Mouse (Mus musculus): ENCODE measurements at regions not wholly inside any gene's neighbourhood (a gene's known extent, or its start where the extent isn't known, plus 50 kb on each side); places are given as distances from the start of the nearest gene placed in this dataset.

DNA sequence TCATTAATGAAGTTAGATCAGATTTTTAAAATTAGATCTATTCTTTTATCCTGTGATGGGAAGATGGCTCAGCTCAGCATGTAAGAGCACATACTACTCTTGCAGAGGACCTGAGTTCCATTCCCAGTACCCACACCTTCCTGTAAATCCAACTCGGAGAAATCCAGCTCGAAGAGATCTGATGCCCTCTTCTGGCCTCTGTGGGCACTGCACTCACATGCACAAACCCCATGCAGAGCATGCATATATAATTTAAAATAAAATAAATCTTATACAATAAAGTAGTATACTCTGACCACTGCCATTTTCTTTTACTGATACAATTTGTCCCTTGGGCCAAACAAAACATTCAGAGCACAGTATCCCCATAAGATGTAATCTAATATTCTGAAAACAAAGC lies 245.2 kb downstream of the Prdm2 start:
- DNase-seq (ENCODE audit: inconsistent age in 2 of 2, low spot score in 1 of 2): no peak

- no peak for DNase-seq (ENCODE audit: inconsistent age in 2 of 2, low spot score in 1 of 2)
These were observed 255.9 kb downstream of the Prdm2 start for GRCm38 (mm10) chr4:142956832-142957429.

DNA sequence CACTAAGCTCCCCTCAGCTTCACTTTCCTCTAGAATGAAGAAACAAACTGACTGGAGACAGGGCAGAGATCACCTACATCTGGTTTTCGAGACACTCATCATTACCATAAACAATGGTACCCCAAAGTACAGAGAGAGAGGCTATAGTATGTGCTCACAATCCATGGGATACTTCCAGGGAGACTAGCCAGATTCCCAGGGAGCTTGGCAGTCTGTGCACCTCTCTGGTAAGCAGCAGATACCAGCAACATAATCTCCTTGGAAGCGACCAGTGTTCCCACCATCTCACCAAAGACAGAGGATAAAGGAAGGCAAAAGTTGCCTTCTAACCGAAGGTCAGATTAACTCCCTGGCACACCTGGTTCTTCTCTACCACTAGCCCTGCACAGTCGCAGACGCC lies 256.4 kb downstream of the Prdm2 start:
- no peak for DNase-seq (ENCODE audit: inconsistent age in 2 of 2, low spot score in 1 of 2)

DNA sequence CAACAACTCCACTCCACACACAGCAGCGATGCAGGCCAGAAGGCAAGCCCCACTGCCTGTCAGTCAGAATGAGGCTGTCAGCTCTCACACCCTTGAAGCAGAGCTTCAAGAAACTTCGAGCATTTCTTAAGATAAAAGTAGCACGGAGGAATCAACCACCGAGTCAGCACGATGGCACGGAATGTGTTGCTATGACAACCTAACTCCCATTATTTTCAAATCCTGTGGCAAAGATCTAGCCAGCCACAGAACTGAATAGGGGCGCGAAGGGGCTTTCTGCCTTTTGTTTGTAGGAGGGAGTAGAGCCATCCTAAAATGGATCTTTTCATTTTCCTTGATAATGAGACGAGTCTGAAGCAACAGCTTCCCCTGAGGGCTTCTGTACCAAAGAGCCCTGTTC lies 259.1 kb downstream of the Prdm2 start:
- no peak for DNase-seq (ENCODE audit: inconsistent age in 2 of 2, low spot score in 1 of 2)

DNA sequence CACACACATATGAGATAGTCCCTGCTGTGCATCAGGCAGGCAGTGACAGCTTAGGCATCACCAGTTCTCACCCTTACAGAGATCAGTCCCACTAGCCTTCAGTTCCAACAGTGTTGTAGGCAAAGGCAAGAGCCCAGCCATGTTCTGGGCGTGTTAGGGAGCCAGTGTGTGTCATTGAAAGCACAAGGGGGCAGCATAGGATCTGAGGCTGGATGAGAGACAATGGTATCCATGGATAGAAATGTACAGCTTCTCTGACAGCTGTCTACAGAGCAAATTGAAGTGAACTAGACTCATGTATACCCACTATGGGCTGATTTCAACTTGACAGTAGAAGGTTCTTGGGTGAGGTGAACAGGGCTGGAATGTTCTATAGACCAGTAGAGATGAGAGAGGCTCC lies 259.9 kb downstream of the Prdm2 start:
- DNase-seq (ENCODE audit: inconsistent age in 2 of 2, low spot score in 1 of 2): no peak

DNA sequence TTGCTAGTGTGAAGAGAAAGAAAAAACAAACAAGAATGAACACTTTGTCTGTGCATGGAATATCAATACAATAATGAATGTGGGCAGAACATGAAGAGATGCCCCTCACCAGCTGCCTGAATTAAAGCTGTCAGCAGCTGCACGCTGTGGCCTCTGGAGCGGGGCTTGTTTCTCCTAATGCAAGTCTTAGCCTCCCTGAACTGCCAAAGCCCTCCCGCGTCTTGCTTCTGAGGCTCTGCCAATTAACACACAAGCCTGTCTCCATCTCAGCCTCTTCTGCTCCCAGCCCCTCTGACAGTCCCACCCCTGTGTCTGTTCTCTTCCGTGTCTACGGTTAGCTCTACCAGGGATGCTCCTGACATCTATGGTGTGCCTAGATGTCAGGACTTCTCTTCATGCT lies 265.1 kb downstream of the Prdm2 start:
- no peak for DNase-seq (ENCODE audit: inconsistent age in 2 of 2, low spot score in 1 of 2)

DNA sequence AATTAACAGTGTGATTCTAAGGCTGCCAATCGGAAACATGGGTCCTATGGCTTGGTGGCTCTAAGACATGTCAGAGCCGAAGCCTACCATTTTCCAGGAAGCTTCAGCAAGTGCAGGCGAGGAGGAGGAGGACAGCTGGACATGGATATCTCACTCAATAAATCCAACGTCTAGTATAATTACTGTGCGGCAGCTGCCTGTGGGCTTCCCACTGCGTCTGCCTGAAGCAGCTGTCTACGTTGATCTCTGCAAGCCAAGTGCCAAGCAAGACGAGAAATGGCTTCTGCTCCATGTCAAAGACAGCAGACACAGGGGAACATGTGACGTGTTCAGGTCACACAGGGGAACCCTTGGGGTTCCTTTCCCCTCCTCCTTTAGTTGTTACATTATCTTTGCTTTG lies 279.2 kb downstream of the Prdm2 start:
- DNase-seq (ENCODE audit: inconsistent age in 2 of 2, low spot score in 1 of 2): no peak

DNA sequence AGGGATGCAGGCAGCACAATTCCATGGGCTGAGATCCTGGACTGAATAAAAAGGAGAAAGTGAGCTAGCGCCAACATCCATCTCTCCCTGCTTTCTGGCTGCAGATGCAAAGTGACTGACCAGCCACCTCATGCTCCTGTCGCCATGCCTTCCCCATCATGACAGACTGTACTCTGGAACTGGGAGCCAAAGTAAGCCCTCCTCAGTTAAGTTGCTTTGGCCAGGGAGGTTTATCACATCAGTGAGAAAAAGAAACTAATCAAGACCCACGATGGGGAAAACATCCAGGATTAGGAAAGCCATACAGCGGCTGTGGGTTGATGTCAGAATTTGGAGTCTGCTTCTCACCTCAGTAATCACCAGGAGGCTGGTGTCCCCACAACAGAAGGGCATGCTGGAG lies 283.6 kb downstream of the Prdm2 start:
- no peak for DNase-seq (ENCODE audit: inconsistent age in 2 of 2, low spot score in 1 of 2)

- no peak for DNase-seq (ENCODE audit: inconsistent age in 2 of 2, low spot score in 1 of 2)
These were observed 285.3 kb downstream of the Prdm2 start for GRCm38 (mm10) chr4:142927328-142928108.

DNA sequence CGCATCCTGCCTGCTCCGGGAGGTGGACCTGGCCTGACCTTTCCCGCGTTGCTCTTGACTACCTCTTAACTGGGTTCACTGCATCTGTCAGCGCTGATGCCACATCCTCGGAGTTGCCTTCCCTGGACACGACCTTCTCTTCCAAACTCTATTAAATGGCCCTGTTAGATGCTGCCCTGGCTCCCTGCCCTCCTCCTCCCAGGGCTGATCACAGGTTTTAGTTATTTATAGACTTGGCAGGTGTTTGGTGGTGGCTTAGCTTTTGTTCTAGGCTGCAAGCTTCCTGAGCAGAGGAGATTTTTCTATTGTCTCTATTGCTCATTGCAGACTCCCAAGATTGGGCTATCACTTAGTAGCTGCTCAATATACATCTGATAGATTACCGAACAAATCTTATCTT lies 287.7 kb downstream of the Prdm2 start:
- DNase-seq (ENCODE audit: inconsistent age in 2 of 2, low spot score in 1 of 2): no peak

GRCm38 (mm10) chr4:142909355-142909947 lies 303.3 kb downstream of the Prdm2 start:
- DNase-seq (ENCODE audit: inconsistent age in 2 of 2, low spot score in 1 of 2): no peak

DNA sequence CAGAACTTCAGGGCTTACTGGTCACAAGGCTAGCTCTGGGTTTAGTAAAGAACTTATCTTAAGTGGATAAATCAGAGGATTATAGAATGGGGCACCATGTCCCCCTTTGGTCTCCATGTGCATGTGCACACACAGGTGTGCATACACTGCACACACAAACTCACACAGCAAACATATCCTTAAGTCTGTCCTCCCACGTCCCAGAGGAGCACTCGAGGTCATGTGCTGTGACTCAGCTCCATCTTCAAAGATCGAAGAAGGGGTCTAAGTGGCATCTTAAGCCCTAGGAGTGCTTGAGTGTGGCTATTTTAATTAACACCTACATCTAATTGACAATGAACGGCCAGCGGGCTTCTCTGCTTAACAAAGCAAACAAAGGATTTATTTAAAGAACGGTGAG lies 304.0 kb downstream of the Prdm2 start:
- no peak for DNase-seq (ENCODE audit: inconsistent age in 2 of 2, low spot score in 1 of 2)

DNA sequence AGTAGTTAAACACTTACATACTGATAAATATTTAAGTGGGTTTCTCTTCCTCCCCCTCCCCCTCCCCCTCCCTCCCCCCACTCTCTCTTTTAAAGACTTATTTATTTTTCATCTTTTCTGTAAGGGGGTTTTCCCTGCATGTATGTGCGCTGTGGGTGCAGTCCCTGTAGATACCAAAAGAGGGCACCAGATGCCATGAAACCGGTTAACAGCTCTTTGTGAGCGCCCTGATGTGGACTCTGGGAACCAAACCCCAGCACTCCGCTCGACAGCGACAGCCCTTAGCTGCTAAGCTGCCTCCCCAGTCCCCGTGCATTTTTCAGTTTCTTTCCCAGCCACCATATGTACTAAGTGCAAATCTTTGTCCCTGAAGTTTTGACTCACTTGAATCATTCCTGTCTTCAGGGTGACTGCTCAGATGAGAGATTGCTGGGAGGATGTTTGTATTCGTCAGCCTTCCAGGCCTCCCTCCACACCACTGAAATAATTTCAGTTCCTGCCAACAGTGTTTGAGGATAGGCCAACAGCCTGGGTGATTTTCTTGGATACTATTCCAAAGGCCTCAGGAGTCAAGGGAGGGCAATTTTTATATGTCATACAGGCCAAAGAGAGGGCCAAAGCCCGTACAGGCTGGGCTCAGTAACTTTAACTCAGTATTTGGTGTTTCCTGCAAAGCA lies 309.3 kb downstream of the Prdm2 start:
- DNase-seq (ENCODE audit: inconsistent age in 2 of 2, low spot score in 1 of 2): peak; percentile 9 to 72

GRCm38 (mm10) chr4:142900792-142901191 lies 312.0 kb downstream of the Prdm2 start:
- DNase-seq (ENCODE audit: inconsistent age in 2 of 2, low spot score in 1 of 2): no peak

DNA sequence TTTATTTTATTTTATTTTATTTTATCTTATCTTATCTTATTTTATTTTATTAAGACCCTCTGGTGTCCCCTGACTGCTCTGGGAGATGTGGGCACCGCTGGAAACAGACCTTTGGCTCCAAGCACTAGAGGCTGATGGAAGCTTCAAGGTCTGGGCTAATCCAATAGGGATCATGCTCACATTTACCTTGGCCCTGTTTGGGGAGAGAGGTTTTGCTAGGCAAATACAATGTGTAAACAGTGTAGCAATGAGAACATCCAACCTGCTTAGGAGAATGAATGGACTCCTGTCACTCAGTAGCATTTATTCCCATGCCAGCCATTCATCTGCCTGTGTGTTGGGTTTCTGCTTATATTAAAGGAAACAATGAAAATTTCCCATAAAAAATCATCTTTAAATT lies 313.8 kb downstream of the Prdm2 start:
- DNase-seq (ENCODE audit: inconsistent age in 2 of 2, low spot score in 1 of 2): no peak

GRCm38 (mm10) chr4:142890711-142891110 lies 322.1 kb downstream of the Prdm2 start:
- DNase-seq (ENCODE audit: inconsistent age in 2 of 2, low spot score in 1 of 2): no peak

- DNase-seq (ENCODE audit: inconsistent age in 2 of 2, low spot score in 1 of 2): peak; percentile 48 to 82
These were observed 323.9 kb downstream of the Prdm2 start for GRCm38 (mm10) chr4:142888891-142889290.

DNA sequence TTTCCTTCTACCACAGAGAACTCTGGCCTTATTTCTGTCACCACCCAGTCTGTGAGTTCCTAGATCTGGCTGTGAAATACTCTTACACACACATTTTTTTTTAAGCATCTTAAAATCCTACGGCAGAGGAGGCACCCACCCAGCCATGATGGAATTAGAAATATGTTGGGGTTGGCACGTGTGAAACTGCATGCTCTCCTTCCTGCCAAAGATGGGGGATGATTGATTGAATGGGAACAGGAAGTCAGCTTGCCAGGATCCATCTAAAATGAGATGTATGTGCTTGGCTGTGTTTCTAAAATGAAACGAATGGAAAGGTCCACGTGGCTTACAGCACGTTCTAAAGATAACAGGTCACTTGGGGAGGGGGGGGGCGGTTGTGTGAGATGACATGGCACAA lies 324.9 kb downstream of the Prdm2 start:
- DNase-seq (ENCODE audit: inconsistent age in 2 of 2, low spot score in 1 of 2): peak in 1 of 2 experiments; percentile 42

DNA sequence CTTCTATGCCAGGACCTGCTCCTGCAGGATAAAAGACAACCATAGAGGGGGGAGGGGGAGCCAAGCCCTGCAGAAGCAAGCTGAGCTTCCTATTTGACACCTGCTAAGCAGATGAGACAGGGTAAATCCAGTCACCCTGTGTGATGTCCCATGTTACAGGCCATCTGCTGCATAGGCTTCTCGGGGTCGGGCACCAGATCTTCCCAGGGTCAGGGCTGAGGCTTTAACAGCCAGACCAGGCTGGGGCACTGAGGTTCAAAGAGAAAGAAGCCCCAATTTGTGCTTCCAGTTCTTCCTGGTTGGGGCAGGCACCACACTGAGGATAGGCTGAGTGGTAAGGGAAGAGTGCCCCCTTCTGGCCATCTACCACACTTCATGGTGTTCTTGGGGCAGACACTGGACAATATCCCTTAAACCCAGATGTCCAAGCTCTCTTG lies 332.5 kb downstream of the Prdm2 start:
- peak; percentile 75 to 94 for DNase-seq (ENCODE audit: inconsistent age in 2 of 2, low spot score in 1 of 2)

GRCm38 (mm10) chr4:142876151-142876550 lies 336.6 kb downstream of the Prdm2 start:
- no peak for DNase-seq (ENCODE audit: inconsistent age in 2 of 2, low spot score in 1 of 2)

DNA sequence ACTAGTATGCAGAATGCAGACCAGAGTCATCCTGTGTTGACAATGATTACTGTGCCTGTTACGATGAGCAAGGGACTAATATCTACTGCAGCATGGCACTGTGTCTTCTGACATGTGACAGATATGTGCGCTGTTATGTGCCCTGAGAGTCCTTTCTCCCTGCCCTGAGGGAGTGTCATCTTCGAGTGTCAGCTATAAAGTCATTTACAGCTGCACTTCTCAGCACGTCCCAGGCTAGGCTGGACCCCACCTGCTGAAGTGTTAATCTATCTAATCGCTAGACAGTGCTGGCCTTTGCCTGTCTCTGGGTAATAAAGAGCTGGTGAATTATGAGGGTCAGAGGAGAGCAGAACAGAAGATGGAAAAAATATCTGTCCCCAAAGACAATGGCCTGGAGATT lies 337.7 kb downstream of the Prdm2 start:
- DNase-seq (ENCODE audit: inconsistent age in 2 of 2, low spot score in 1 of 2): no peak

DNA sequence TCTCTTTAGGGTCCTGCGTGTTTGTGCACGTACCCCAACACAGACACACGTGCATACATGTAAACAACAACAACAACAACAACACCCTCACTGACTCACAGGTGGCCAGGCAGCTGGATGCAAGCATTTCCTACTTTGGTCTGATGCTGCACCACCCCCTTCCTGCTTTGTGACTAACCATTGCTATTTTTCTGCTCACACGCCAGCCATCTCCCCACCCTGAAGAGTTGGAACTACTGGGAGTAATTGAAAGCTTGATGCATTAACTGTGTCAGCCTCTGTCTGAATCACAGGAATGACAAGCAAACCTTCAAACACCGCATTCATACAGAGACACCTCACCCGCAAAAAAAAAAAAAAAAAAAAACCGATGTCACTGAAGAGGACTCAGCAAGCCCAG lies 346.5 kb downstream of the Prdm2 start:
- peak in 1 of 2 experiments; percentile 57 for DNase-seq (ENCODE audit: inconsistent age in 2 of 2, low spot score in 1 of 2)

Measured in adrenal gland, adult (tissue).